ENCODE assay signal across 16 mouse cellular contexts in genomic region chr1:134074184-134074583, GRCm38 (mm10). TPM values are rescaled to one million over a fixed set of nuclear protein-coding genes. Genes with fewer than 3 reads are reported as not detected.
DNase-seq lines count a peak whose midpoint lies in the region; ATAC-seq lines count a peak whose summit lies in the region.
"Had no signal": no experiment of that assay in that cellular context is flagged by ENCODE, and none has a peak within 500 bp of the region (broad histone marks: within the 10 kb centered on the region; RNA-seq: fewer than 3 reads in every experiment).

No protein-coding gene starts in this region.

- H3K4me2 ChIP-seq in hindbrain, embryonic 11.5 days (replicated peaks; ENCODE audit: low read depth, low read length): no peak overlapping the region
- H3K4me2 ChIP-seq in hindbrain, embryonic 16.5 days (ENCODE audit: low read length): no peak overlapping the region
- peak overlapping the region; percentile 4; the same call in 1 of the 2 replicates for H3K4me2 ChIP-seq in neural tube, embryonic 14.5 days (ENCODE audit: low read depth, low read length)
- no peak overlapping the region for H3K4me2 ChIP-seq in stomach, embryonic 16.5 days (ENCODE audit: low read depth, low read length)
- H3K4me2 ChIP-seq: hindbrain, embryonic 15.5 days; limb, embryonic 15.5 days had no signal

- peak overlapping the region; percentile 62 for H3K27ac ChIP-seq in hindbrain, embryonic 11.5 days (ENCODE audit: low read depth, low read length)
- H3K27ac ChIP-seq in hindbrain, embryonic 16.5 days (ENCODE audit: low read depth, low read length): no peak overlapping the region
- no peak overlapping the region for H3K27ac ChIP-seq in neural tube, embryonic 14.5 days (ENCODE audit: low read depth, low read length)
- peak overlapping the region; percentile 99; the same call in 1 of the 2 replicates for H3K27ac ChIP-seq in stomach, embryonic 16.5 days (ENCODE audit: low read length)
- H3K27ac ChIP-seq: hindbrain, embryonic 15.5 days; limb, embryonic 15.5 days had no signal

- DNase-seq in CD4-positive, CD25-positive, alpha-beta regulatory T cell, adult 2 months (ENCODE audit: low read depth, low spot score): peak; percentile 42
- no peak for DNase-seq in hindbrain, embryonic 11.5 days (ENCODE audit: low spot score)
- no peak for DNase-seq in neural tube, embryonic 10.5 days (ENCODE audit: extremely low spot score, low spot score)
- no peak for DNase-seq in adrenal gland, postnatal 14 days
- DNase-seq: adrenal gland, postnatal 10 days; cerebellum, adult 2 months; right cerebral cortex, postnatal 4 days; thymus, adult 18-20 months had no signal

- no peak overlapping the region for H3K9ac ChIP-seq in hindbrain, embryonic 11.5 days (ENCODE audit: low read depth, low read length)
- H3K9ac ChIP-seq in hindbrain, embryonic 16.5 days (ENCODE audit: low read depth, low read length): no peak overlapping the region; the same call in 1 of the 2 replicates
- H3K9ac ChIP-seq in neural tube, embryonic 14.5 days (replicated peaks; ENCODE audit: low read depth, low read length): no peak overlapping the region
- H3K9ac ChIP-seq in stomach, embryonic 16.5 days (ENCODE audit: low read length): no peak overlapping the region
- H3K9ac ChIP-seq: hindbrain, embryonic 15.5 days; limb, embryonic 15.5 days had no signal

- H3K27me3 ChIP-seq in hindbrain, embryonic 11.5 days (ENCODE audit: control insufficient read depth, insufficient read depth, low read length): no peaks in the 10 kb centered on the region
- H3K27me3 ChIP-seq in hindbrain, embryonic 16.5 days (replicated peaks; ENCODE audit: control insufficient read depth, insufficient read depth, low read length): no peaks in the 10 kb centered on the region
- H3K27me3 ChIP-seq in neural tube, embryonic 14.5 days (ENCODE audit: control insufficient read depth, insufficient read depth, low read length): no peaks in the 10 kb centered on the region
- no peaks in the 10 kb centered on the region for H3K27me3 ChIP-seq in stomach, embryonic 16.5 days (ENCODE audit: control insufficient read depth, insufficient read depth, low read length)
- H3K27me3 ChIP-seq: hindbrain, embryonic 15.5 days; limb, embryonic 15.5 days had no signal

- 40% methylated on average over 3 of the region's 3 CpGs for WGBS in hindbrain, embryonic 11.5 days
- 43% methylated on average over 3 of the region's 3 CpGs for WGBS in hindbrain, embryonic 16.5 days
- WGBS in neural tube, embryonic 14.5 days: 28% methylated on average over 3 of the region's 3 CpGs
- WGBS in stomach, embryonic 16.5 days: 52% methylated on average over 3 of the region's 3 CpGs

- H3K4me1 ChIP-seq in hindbrain, embryonic 11.5 days (replicated peaks; ENCODE audit: control insufficient read depth, insufficient read depth, low read length): peaks cover 11% of the 10 kb centered on the region
- H3K4me1 ChIP-seq in hindbrain, embryonic 16.5 days (ENCODE audit: control insufficient read depth, insufficient read depth, low read depth, low read length): peaks cover 28% of the 10 kb centered on the region
- H3K4me1 ChIP-seq in neural tube, embryonic 14.5 days (ENCODE audit: control insufficient read depth, insufficient read depth, low read length): peaks cover 21% of the 10 kb centered on the region
- H3K4me1 ChIP-seq in stomach, embryonic 16.5 days (ENCODE audit: control insufficient read depth, insufficient read depth, low read length): peaks cover 72% of the 10 kb centered on the region

- H3K9me3 ChIP-seq in hindbrain, embryonic 11.5 days (ENCODE audit: control insufficient read depth, low read length): no peaks in the 10 kb centered on the region
- no peaks in the 10 kb centered on the region for H3K9me3 ChIP-seq in hindbrain, embryonic 16.5 days (ENCODE audit: control insufficient read depth, low read length)
- no peaks in the 10 kb centered on the region for H3K9me3 ChIP-seq in neural tube, embryonic 14.5 days (ENCODE audit: control insufficient read depth, low read length)
- no peaks in the 10 kb centered on the region for H3K9me3 ChIP-seq in stomach, embryonic 16.5 days (replicated peaks; ENCODE audit: control insufficient read depth, low read length)
- H3K9me3 ChIP-seq: hindbrain, embryonic 15.5 days; limb, embryonic 15.5 days had no signal

- ATAC-seq in CD4-positive, CD25-positive, alpha-beta regulatory T cell, adult 4 months: no peak
- no peak for ATAC-seq in hindbrain, embryonic 11.5 days (ENCODE audit: low FRiP score)
- no peak for ATAC-seq in hindbrain, embryonic 16.5 days
- no peak for ATAC-seq in neural tube, embryonic 14.5 days (ENCODE audit: low read depth)
- ATAC-seq in stomach, embryonic 16.5 days (ENCODE audit: insufficient read depth, low FRiP score): no peak

- H3K36me3 ChIP-seq in hindbrain, embryonic 11.5 days (ENCODE audit: control insufficient read depth, insufficient read depth, low read length): 0 out of 2 replicates have a peak, but pooled peaks cover 5% of the 10 kb centered on the region
- H3K36me3 ChIP-seq in hindbrain, embryonic 16.5 days (ENCODE audit: control insufficient read depth, insufficient read depth, low read length): no peaks in the 10 kb centered on the region
- H3K36me3 ChIP-seq in neural tube, embryonic 14.5 days (ENCODE audit: control insufficient read depth, insufficient read depth, low read length): no peaks in the 10 kb centered on the region
- H3K36me3 ChIP-seq in stomach, embryonic 16.5 days (ENCODE audit: control insufficient read depth, insufficient read depth, low read length): peaks cover 7% of the 10 kb centered on the region; the same call in 1 of the 2 replicates
- H3K36me3 ChIP-seq: hindbrain, embryonic 15.5 days had no signal

- H3K4me3 ChIP-seq in hindbrain, embryonic 11.5 days (ENCODE audit: low read depth, low read length): no peak overlapping the region
- H3K4me3 ChIP-seq in hindbrain, embryonic 16.5 days (ENCODE audit: low read length): no peak overlapping the region
- no peak overlapping the region for H3K4me3 ChIP-seq in neural tube, embryonic 14.5 days (ENCODE audit: low read depth, low read length)
- no peak overlapping the region for H3K4me3 ChIP-seq in stomach, embryonic 16.5 days (replicated peaks; ENCODE audit: low read length)
- H3K4me3 ChIP-seq: hindbrain, embryonic 15.5 days; limb, embryonic 15.5 days had no signal

RNA-seq across cellular contexts. Expression of gene Btg2, which starts 4.7 kb away (rescaled TPM):
- 100 to 1,000 TPM; 243 to 289 TPM for polyA plus RNA-seq in CD4-positive, CD25-positive, alpha-beta regulatory T cell, adult 4 months (2017; shearing (Covaris generic))
- polyA plus RNA-seq in hindbrain, embryonic 11.5 days (2014; fragmentation: Nextera tagmentation; extraction: Ambion mirVana): 107 and 108 TPM in 2 replicates
- polyA plus RNA-seq in hindbrain, embryonic 16.5 days (2015; fragmentation: Nextera tagmentation; extraction: Ambion mirVana): 28.0 and 28.5 TPM in 2 replicates
- polyA plus RNA-seq in neural tube, embryonic 14.5 days (2014; fragmentation: Nextera tagmentation; extraction: Ambion mirVana): 22.4 and 26.9 TPM in 2 replicates
- polyA plus RNA-seq in stomach, embryonic 16.5 days (2015; fragmentation: Nextera tagmentation; extraction: Ambion mirVana): 98.5 and 110 TPM in 2 replicates
- total RNA-seq in adrenal gland, postnatal 14 days (2021): 36.7 and 58.2 TPM in 2 replicates

RNA-seq across cellular contexts. Expression of gene Chit1, which starts 36.9 kb away (rescaled TPM):
- polyA plus RNA-seq in CD4-positive, CD25-positive, alpha-beta regulatory T cell, adult 4 months (2017; shearing (Covaris generic)): not detected
- polyA plus RNA-seq in hindbrain, embryonic 11.5 days (2014; fragmentation: Nextera tagmentation; extraction: Ambion mirVana): not detected in 2 replicates
- 0.15 and 0.73 TPM in 2 replicates for polyA plus RNA-seq in hindbrain, embryonic 16.5 days (2015; fragmentation: Nextera tagmentation; extraction: Ambion mirVana)
- polyA plus RNA-seq in neural tube, embryonic 14.5 days (2014; fragmentation: Nextera tagmentation; extraction: Ambion mirVana): 0.52 and 1.4 TPM in 2 replicates
- polyA plus RNA-seq in stomach, embryonic 16.5 days (2015; fragmentation: Nextera tagmentation; extraction: Ambion mirVana): 4.8 and 8.4 TPM in 2 replicates
- not detected in 2 replicates for total RNA-seq in adrenal gland, postnatal 14 days (2021)
- total RNA-seq: MEL had no signal
- polyA plus RNA-seq: cerebellum, adult 2 months had no signal

RNA-seq across cellular contexts. Expression of gene Fmod, which starts 37.1 kb away (rescaled TPM):
- polyA plus RNA-seq in CD4-positive, CD25-positive, alpha-beta regulatory T cell, adult 4 months (2017; shearing (Covaris generic)): not detected
- polyA plus RNA-seq in hindbrain, embryonic 11.5 days (2014; fragmentation: Nextera tagmentation; extraction: Ambion mirVana): 7.0 and 10.1 TPM in 2 replicates
- polyA plus RNA-seq in hindbrain, embryonic 16.5 days (2015; fragmentation: Nextera tagmentation; extraction: Ambion mirVana): 11.8 and 24.0 TPM in 2 replicates
- polyA plus RNA-seq in neural tube, embryonic 14.5 days (2014; fragmentation: Nextera tagmentation; extraction: Ambion mirVana): 0.23 and 13.8 TPM in 2 replicates
- polyA plus RNA-seq in stomach, embryonic 16.5 days (2015; fragmentation: Nextera tagmentation; extraction: Ambion mirVana): 12.3 and 13.1 TPM in 2 replicates
- 13.9 and 15.3 TPM in 2 replicates for total RNA-seq in adrenal gland, postnatal 14 days (2021)
- total RNA-seq: MEL; neutrophil, adult 5-6 weeks had no signal

Comparison
In these comparisons a context has a peak if more than half of its experiments do, and no peak if none do; other contexts are left out.
1. H3K27ac ChIP-seq: peak in hindbrain, embryonic 11.5 days (single experiment) and stomach, embryonic 16.5 days (single experiment); none in hindbrain, embryonic 16.5 days (single experiment) and neural tube, embryonic 14.5 days (single experiment).